Mouse (Mus musculus) liver, postnatal 0 days (tissue): Measurements from ENCODE around the gene Lck.

Experiments used
- CTCF ChIP-seq: sonication (generic); IDR thresholded peaks from 2 replicates; pipeline ENCODE4 v1.5.1; 2016; ENCODE audit warnings: antibody characterized with exemption, low read depth
- EP300 ChIP-seq: IDR thresholded peaks from 2 replicates; pipeline ENCODE4 v1.6.1; 2016; ENCODE audit warnings: antibody characterized with exemption, low read depth, mild to moderate bottlenecking

GRCm38 (mm10) chr4:129502327-129502888, 71.0 kb downstream of the Lck start:
- TF ChIP-seq CTCF, result no peak
- TF ChIP-seq EP300, result no peak
